In genomic region chr5:128647221-128647730, GRCm38 (mm10) we compare ENCODE assay signal across 20 mouse cellular contexts. TPM values are rescaled to one million over a fixed set of nuclear protein-coding genes. Genes with fewer than 3 reads are reported as not detected.
"Had no signal": no experiment of that assay in that cellular context is flagged by ENCODE, and none has a peak within 500 bp of the region (broad histone marks: within the 10 kb centered on the region; RNA-seq: fewer than 3 reads in every experiment).

No protein-coding gene starts in this region.

- H3K4me3 ChIP-seq: kidney, embryonic 15.5 days; liver, embryonic 13.5 days had no signal

- H3K9ac ChIP-seq: kidney, embryonic 15.5 days; liver, embryonic 13.5 days had no signal

- DNase-seq: kidney, postnatal 10 days; kidney, postnatal 36 days; left cerebral cortex, postnatal 4 days; liver, embryonic 13.5 days; lung, adult 2 months; lung, postnatal 14 days; lung, postnatal 4 days; midbrain, embryonic 14.5 days; thymus, adult 2 months; thymus, postnatal 14 days; thymus, postnatal 4 days had no signal

- H3K9me3 ChIP-seq: kidney, embryonic 15.5 days had no signal

- H3K4me1 ChIP-seq: liver, embryonic 13.5 days had no signal

- H3K4me2 ChIP-seq: kidney, embryonic 15.5 days; liver, embryonic 13.5 days; midbrain, embryonic 11.5 days had no signal

- H3K27me3 ChIP-seq: kidney, embryonic 15.5 days; liver, embryonic 13.5 days had no signal

- H3K27ac ChIP-seq: kidney, embryonic 15.5 days; liver, embryonic 13.5 days; stomach, postnatal 0 days had no signal

- H3K36me3 ChIP-seq: kidney, embryonic 15.5 days; liver, embryonic 13.5 days had no signal

RNA-seq across cellular contexts. Expression of gene Fzd10, which starts 46.6 kb away (rescaled TPM):
- polyA plus RNA-seq: liver, adult 2 months; liver, embryonic 16.5 days had no signal

RNA-seq across cellular contexts. Expression of gene Piwil1, which starts 55.0 kb away (rescaled TPM):
- polyA plus RNA-seq: kidney, embryonic 15.5 days; liver, adult 2 months; liver, embryonic 13.5 days; liver, embryonic 16.5 days; lung, adult 2 months; lung, embryonic 16.5 days; neural tube, embryonic 11.5 days; small intestine, adult 2 months; stomach, embryonic 14.5 days; stomach, postnatal 0 days had no signal
